Mouse (Mus musculus) heart, postnatal 25 days (tissue): ENCODE measurements around the gene Idnk. TPM values are rescaled to one million over a fixed set of nuclear protein-coding genes. Genes with fewer than 3 reads are reported as not detected.

Experiments
- DNase-seq: peaks from one replicate; pipeline ENCODE4 v3.0.0; 2022; ENCODE audit warnings: low spot score
- intact Hi-C: fragments of 180-260 bp; cut with DNase I; formaldehyde crosslinking; loops from one replicate; pipeline ENCODE4 v1.15.1; 2025
- total RNA-seq, 2 experiments: library from RNA; stranded (reverse); gene quantifications; 2 replicates each; pipeline ENCODE4 v1.2.3; 2021

The Idnk gene
- total RNA-seq = 10 to 100 TPM; 23.2 to 24.3 TPM

- intact Hi-C loops = loop anchor here (2.0 to 5.0 kb wide), 4 partner anchors 60 to 430 kb away; partner anchors contain the start of gene Ubqln1
- DNase-seq = peak; percentile 84
Measured at GRCm38 (mm10) chr13:58157447-58158098, at the start of gene Idnk. Idnk (plus strand) TSS chr13:58157649.

GRCm38 (mm10) chr13:58111306-58111705, 46.1 kb upstream of the Idnk start:
- DNase-seq = no peak
- intact Hi-C loops = no loop called here

GRCm38 (mm10) chr13:58112191-58112590, 45.3 kb upstream of the Idnk start:
- intact Hi-C loops = no loop called here
- DNase-seq = no peak

GRCm38 (mm10) chr13:58112601-58113041, 44.8 kb upstream of the Idnk start:
- intact Hi-C loops = no loop called here
- no peak for DNase-seq

- intact Hi-C loops = no loop called here
Measured at GRCm38 (mm10) chr13:58113061-58113900, 44.2 kb upstream of the Idnk start, which contains the start of gene Klhl3. Klhl3 (minus strand) TSS chr13:58113592.

DNA sequence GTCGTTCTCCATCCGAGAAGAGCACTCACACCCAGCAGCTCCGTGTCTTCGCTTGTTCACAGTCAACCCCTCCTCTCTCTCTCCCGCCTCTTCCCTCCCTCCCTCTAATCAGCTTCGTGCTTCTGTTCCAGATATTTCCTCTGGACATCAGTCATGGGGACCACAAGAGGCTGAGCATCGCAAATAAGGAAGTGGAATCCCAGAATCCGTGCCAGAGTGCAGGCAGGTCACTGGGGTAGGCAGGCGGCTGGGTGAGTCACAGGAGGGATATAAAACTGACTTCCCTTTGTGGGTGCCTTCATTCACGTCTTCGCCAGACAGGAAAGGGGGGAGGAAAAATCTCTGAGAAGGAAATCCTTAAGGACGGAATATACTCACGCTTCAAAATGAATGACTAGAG, 42.2 kb upstream of the Idnk start:
- intact Hi-C loops = loop anchor here (2.0 kb wide), 1 partner anchor 46 kb away; no protein-coding TSS in a partner anchor
- DNase-seq = peak; percentile 35

More at GRCm38 (mm10) chr13:58113061-58113900, 44.2 kb upstream of the Idnk start, which contains the start of gene Klhl3:
- peak; percentile 13 for DNase-seq

GRCm38 (mm10) chr13:58116801-58117200, 40.6 kb upstream of the Idnk start:
- DNase-seq = no peak
- intact Hi-C loops = loop anchor here (1.0 to 2.0 kb wide), 2 partner anchors 86 to 104 kb away; no protein-coding TSS in a partner anchor

GRCm38 (mm10) chr13:58117318-58118017, 40.0 kb upstream of the Idnk start:
- intact Hi-C loops = loop anchor here (1.0 to 2.0 kb wide), 2 partner anchors 87 to 105 kb away; no protein-coding TSS in a partner anchor
- peak; percentile 30 for DNase-seq

DNA sequence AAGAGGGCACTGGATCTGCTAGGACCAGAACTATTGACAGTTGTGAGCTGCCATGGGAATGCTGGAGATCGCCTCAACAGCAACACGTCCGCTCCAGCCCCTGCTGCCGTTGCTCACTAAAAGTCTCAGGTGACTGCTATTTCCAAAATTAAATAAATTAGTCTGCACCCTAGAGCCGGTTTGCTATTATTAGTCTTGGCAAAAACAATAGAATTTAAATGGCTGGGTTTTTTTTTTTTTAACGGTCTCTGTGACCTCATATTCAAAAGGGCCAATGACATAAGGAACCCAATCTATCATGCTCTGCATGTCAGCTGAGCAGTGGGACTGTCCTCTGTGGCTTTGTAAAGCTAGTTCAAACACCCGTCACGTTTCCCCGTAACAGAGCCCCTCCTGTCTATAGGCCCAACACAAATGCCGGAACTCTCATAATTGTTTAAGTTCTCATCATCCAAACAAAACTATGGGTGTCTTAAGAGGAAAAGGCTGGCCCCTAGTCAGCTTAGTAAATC, 34.6 kb upstream of the Idnk start:
- intact Hi-C loops = loop anchor here (10.0 kb wide), 1 partner anchor 262 kb away; the partner anchor contains the start of gene 2210016F16Rik

GRCm38 (mm10) chr13:58123381-58123780, 34.1 kb upstream of the Idnk start:
- no peak for DNase-seq
- intact Hi-C loops = loop anchor here (10.0 kb wide), 1 partner anchor 261 kb away; the partner anchor contains the start of gene 2210016F16Rik

More for the DNA sequence above, 34.6 kb upstream of the Idnk start:
- DNase-seq = no peak

DNA sequence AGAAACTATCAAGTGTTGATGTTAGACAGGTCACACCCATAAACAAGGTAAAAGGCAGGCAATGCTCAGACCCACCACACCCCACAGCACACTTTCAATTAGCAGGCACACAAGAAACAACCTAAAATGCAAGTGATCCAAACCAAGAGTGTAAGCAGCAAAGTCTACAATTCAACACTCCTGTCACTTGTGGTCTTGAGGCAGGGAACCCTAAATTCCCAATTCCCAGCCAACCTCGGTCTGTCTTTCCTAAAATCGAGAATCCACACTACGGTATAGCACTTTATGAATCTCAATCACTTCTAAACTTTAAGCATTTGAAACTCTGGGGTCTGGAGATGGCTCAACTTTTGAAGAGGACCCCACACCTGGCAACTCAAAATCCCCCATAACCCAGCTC, 33.2 kb upstream of the Idnk start:
- DNase-seq = no peak
- intact Hi-C loops = loop anchor here (10.0 kb wide), 1 partner anchor 261 kb away; the partner anchor contains the start of gene 2210016F16Rik

DNA sequence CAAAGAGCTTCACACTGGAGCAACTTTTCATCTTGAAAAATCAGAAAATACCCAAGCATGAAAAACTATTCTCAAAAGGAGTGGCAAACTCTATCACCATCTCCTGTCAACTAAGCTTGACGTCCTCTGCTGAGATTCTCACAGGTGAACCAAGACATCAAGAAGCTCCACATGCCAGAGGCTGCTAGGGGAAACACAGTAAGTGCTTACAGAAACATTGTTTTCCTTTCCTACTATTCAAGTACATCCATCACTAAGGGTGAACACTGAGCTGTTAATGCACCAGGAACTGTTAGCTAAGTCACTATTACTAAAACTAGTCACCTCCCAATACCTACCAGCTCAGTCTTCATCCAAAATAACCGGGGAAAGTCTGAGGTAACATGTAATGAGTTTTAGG, 32.5 kb upstream of the Idnk start:
- DNase-seq = no peak
- intact Hi-C loops = loop anchor here (5.0 to 10.0 kb wide), 2 partner anchors 92 to 260 kb away; partner anchors contain the start of genes 2210016F16Rik and Ubqln1

GRCm38 (mm10) chr13:58126126-58126525, 31.3 kb upstream of the Idnk start:
- intact Hi-C loops = loop anchor here (5.0 to 10.0 kb wide), 2 partner anchors 91 to 259 kb away; partner anchors contain the start of genes 2210016F16Rik and Ubqln1
- no peak for DNase-seq

- intact Hi-C loops = loop anchor here (5.0 to 10.0 kb wide), 2 partner anchors 90 to 258 kb away; partner anchors contain the start of genes 2210016F16Rik and Ubqln1
- DNase-seq = no peak
Measured at GRCm38 (mm10) chr13:58126862-58127765, 30.3 kb upstream of the Idnk start.

GRCm38 (mm10) chr13:58127766-58128361, 29.6 kb upstream of the Idnk start:
- intact Hi-C loops = loop anchor here (5.0 to 10.0 kb wide), 2 partner anchors 89 to 257 kb away; partner anchors contain the start of genes 2210016F16Rik and Ubqln1
- peak; percentile 33 for DNase-seq

DNA sequence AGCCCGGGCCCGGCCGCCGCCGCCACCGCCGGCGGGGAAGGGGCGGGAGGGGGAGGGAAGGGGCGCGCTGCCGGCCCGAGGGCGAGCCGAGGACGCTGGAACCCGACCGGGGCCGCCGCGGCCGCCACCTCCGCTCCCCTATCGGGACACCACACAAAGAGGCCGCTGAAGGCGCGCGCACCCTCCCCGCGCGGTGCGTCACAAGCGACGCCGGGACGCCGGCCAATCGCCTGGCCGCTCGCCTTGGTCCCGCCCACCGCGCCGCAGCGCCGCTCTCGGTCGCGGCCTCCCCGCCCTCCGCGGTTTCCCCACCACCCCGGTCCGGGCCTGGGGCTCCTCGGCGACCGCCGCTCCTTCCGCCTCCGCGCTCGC, 29.1 kb upstream of the Idnk start, which contains the start of gene Hnrnpa0:
Hnrnpa0 (minus strand) TSS at position 161 of the 372 bp plus-strand sequence.
- DNase-seq = peak; percentile 87
- intact Hi-C loops = loop anchor here (5.0 to 10.0 kb wide), 2 partner anchors 89 to 256 kb away; partner anchors contain the start of genes 2210016F16Rik and Ubqln1
